Mouse (Mus musculus) bone marrow macrophage, adult 2 months (primary cell): ENCODE measurements around the gene Gm572. TPM values are rescaled to one million over a fixed set of nuclear protein-coding genes. Genes with fewer than 3 reads are reported as not detected.

Experiments used
- H3K27ac ChIP-seq: 2 replicates; pipeline ENCODE4 v1.5.1; 2012; ENCODE audit warnings: low read depth, low read length; ENCODE audit not compliant: insufficient read depth
- H3K4me1 ChIP-seq: 2 replicates; pipeline ENCODE4 v1.6.1; 2012; ENCODE audit warnings: low read length; ENCODE audit not compliant: control insufficient read depth, insufficient read depth
- H3K4me3 ChIP-seq: 2 replicates; pipeline ENCODE4 v1.5.1; 2012; ENCODE audit warnings: mild to moderate bottlenecking, low read length, moderate library complexity; ENCODE audit not compliant: insufficient read depth
- CTCF ChIP-seq: IDR thresholded peaks from 2 replicates; pipeline ENCODE4 v1.5.1; 2012; ENCODE audit warnings: low read depth, mild to moderate bottlenecking, low read length, moderate library complexity
- POLR2A ChIP-seq: IDR thresholded peaks from 2 replicates; pipeline ENCODE4 v1.6.1; 2012; ENCODE audit warnings: mild to moderate bottlenecking, low read depth, low read length, borderline replicate concordance
- polyA plus RNA-seq: library from polyadenylated mRNA; stranded (reverse); fragments of >200 nt; gene quantifications from 2 replicates; pipeline ENCODE4 v1.2.4, GENCODE M21; 2012; ENCODE audit not compliant: missing spikeins, insufficient read depth, insufficient read length

Gene Gm572
- polyA plus RNA-seq: not detected in 2 replicates

- TF ChIP-seq POLR2A (no peak), CTCF (no peak)
- H3K4me3 ChIP-seq: no peak within 1 kb of the TSS
- no peak within 1 kb of the TSS for H3K27ac ChIP-seq
- H3K4me1 ChIP-seq: peaks cover 4% of the 10 kb centered on the region; the same call in 1 of the 2 replicates
Measured at GRCm38 (mm10) chr4:148643291-148644156, at the start of gene Gm572. Gene Gm572, plus strand, starts transcription at chr4:148643317.

- Histone ChIP-seq H3K4me1 (peaks cover 15% of the 10 kb centered on the region), H3K4me3 (no peak overlapping the region), H3K27ac (no peak overlapping the region)
- no peak for TF ChIP-seq CTCF
- no peak for TF ChIP-seq POLR2A
Measured at GRCm38 (mm10) chr4:148593996-148594395, 49.1 kb upstream of the Gm572 start.

- no peak for TF ChIP-seq CTCF
- no peak for TF ChIP-seq POLR2A
- no peak overlapping the region for H3K27ac ChIP-seq
- H3K4me3 ChIP-seq: no peak overlapping the region
- H3K4me1 ChIP-seq: peaks cover 20% of the 10 kb centered on the region
Measured at GRCm38 (mm10) chr4:148595916-148596315, 47.2 kb upstream of the Gm572 start.

- Histone ChIP-seq H3K4me3 (no peak overlapping the region), H3K27ac (no peak overlapping the region), H3K4me1 (peaks cover 24% of the 10 kb centered on the region)
- TF ChIP-seq POLR2A (no peak), CTCF (no peak)
Measured at GRCm38 (mm10) chr4:148596731-148597130, 46.4 kb upstream of the Gm572 start.

GRCm38 (mm10) chr4:148598826-148599225 is 44.3 kb upstream of the Gm572 start:
- Histone ChIP-seq H3K4me1 (peaks cover 22% of the 10 kb centered on the region), H3K4me3 (no peak overlapping the region), H3K27ac (no peak overlapping the region)
- no peak for TF ChIP-seq POLR2A
- TF ChIP-seq CTCF: no peak

GRCm38 (mm10) chr4:148600316-148600715 is 42.8 kb upstream of the Gm572 start:
- TF ChIP-seq CTCF: no peak
- no peak for TF ChIP-seq POLR2A
- Histone ChIP-seq H3K4me3 (no peak overlapping the region), H3K27ac (no peak overlapping the region), H3K4me1 (peaks cover 24% of the 10 kb centered on the region)

- peaks cover 24% of the 10 kb centered on the region for H3K4me1 ChIP-seq
- TF ChIP-seq POLR2A (no peak), CTCF (no peak)
- H3K27ac ChIP-seq: no peak overlapping the region
- no peak overlapping the region for H3K4me3 ChIP-seq
Measured at GRCm38 (mm10) chr4:148601871-148602270, 41.2 kb upstream of the Gm572 start.

GRCm38 (mm10) chr4:148602357-148603120 is 40.6 kb upstream of the Gm572 start, which contains the start of gene Masp2:
Gene Masp2, plus strand, starts transcription at chr4:148602554.
- Histone ChIP-seq H3K27ac (no peak within 1 kb of the TSS), H3K4me3 (no peak within 1 kb of the TSS), H3K4me1 (peaks cover 24% of the 10 kb centered on the region)
- TF ChIP-seq POLR2A: no peak
- no peak for TF ChIP-seq CTCF

- TF ChIP-seq CTCF: no peak
- Histone ChIP-seq H3K4me1 (peaks cover 18% of the 10 kb centered on the region), H3K4me3 (no peak overlapping the region), H3K27ac (no peak overlapping the region)
Measured at GRCm38 (mm10) chr4:148603376-148604139, 39.6 kb upstream of the Gm572 start.

GRCm38 (mm10) chr4:148604141-148604540 is 39.0 kb upstream of the Gm572 start:
- Histone ChIP-seq H3K4me3 (no peak overlapping the region), H3K4me1 (peaks cover 18% of the 10 kb centered on the region), H3K27ac (no peak overlapping the region)
- no peak for TF ChIP-seq CTCF
- no peak for TF ChIP-seq POLR2A
